Mouse (Mus musculus) ES-E14 (cell line): ENCODE measurements around the gene Exoc4. TPM values are rescaled to one million over a fixed set of nuclear protein-coding genes. Genes with fewer than 3 reads are reported as not detected.

ENCODE experiments used
- DNase-seq: peaks from one replicate; pipeline ENCODE4 v3.0.0-alpha.2; 2013; ENCODE audit warnings: low read depth, low spot score
- H3K27ac ChIP-seq: 2 replicates; pipeline ENCODE4 v1.5.1; 2012; ENCODE audit warnings: low read depth, mild to moderate bottlenecking, low read length, moderate library complexity, mixed read lengths; ENCODE audit not compliant: poor library complexity, insufficient read depth, severe bottlenecking
- H3K36me3 ChIP-seq: 2 replicates; pipeline ENCODE4 v1.6.1; 2012; ENCODE audit warnings: mild to moderate bottlenecking, low read length, moderate library complexity, mixed read lengths; ENCODE audit not compliant: control insufficient read depth, poor library complexity, insufficient read depth, severe bottlenecking
- H3K4me1 ChIP-seq, 2 experiments: fragments of 150-350 bp in 1 of 2; sonication (generic) in 1 of 2; 2 replicates each; pipeline ENCODE4 v1.6.1; 2012; ENCODE audit warnings: low read length in 2 of 2, mild to moderate bottlenecking in 1 of 2, mixed read lengths in 1 of 2; ENCODE audit not compliant: control insufficient read depth in 2 of 2, insufficient read depth in 2 of 2, poor library complexity in 1 of 2
- H3K4me3 ChIP-seq, 2 experiments: fragments of 150-350 bp in 1 of 2; sonication (generic) in 1 of 2; 2 replicates each; pipeline ENCODE4 v1.5.1; 2012; ENCODE audit warnings: low read length in 2 of 2, low read depth in 1 of 2, mild to moderate bottlenecking in 1 of 2, mixed read lengths in 1 of 2; ENCODE audit not compliant: insufficient read depth in 1 of 2, poor library complexity in 1 of 2, severe bottlenecking in 1 of 2
- H3K9ac ChIP-seq: 2 replicates; pipeline ENCODE4 v1.6.1; 2012; ENCODE audit warnings: low read depth, mild to moderate bottlenecking, low read length, mixed read lengths; ENCODE audit not compliant: poor library complexity, insufficient read depth, severe bottlenecking
- H3K9me3 ChIP-seq: fragments of 150-350 bp; sonication (generic); 2 replicates; pipeline ENCODE4 v1.6.1; 2012; ENCODE audit warnings: low read depth, mild to moderate bottlenecking, low read length; ENCODE audit not compliant: control insufficient read depth, insufficient read depth
- CHD2 ChIP-seq: IDR thresholded peaks from 2 replicates; pipeline ENCODE4 v1.6.1; 2014; ENCODE audit warnings: mild to moderate bottlenecking, low read depth, low read length, inconsistent platforms
- HCFC1 ChIP-seq: IDR thresholded peaks from 2 replicates; pipeline ENCODE4 v1.6.1; 2012; ENCODE audit warnings: low read length, inconsistent platforms, borderline replicate concordance; ENCODE audit not compliant: insufficient read depth
- MAFK ChIP-seq: IDR thresholded peaks from 2 replicates; pipeline ENCODE4 v1.6.1; 2014; ENCODE audit warnings: mild to moderate bottlenecking, low read depth, low read length, inconsistent platforms; ENCODE audit not compliant: insufficient read depth
- ZC3H11A ChIP-seq: IDR thresholded peaks from 2 replicates; pipeline ENCODE4 v1.6.1; 2012; ENCODE audit warnings: low read depth, mild to moderate bottlenecking, inconsistent platforms, low read length, borderline replicate concordance
- ZNF384 ChIP-seq: IDR thresholded peaks from 2 replicates; pipeline ENCODE4 v1.6.1; 2012; ENCODE audit warnings: low read depth, low read length, inconsistent platforms
- in situ Hi-C, 2 experiments: fragments of 600-800 bp; cut with MboI; formaldehyde crosslinking; loops; one replicate each; pipeline ENCODE4 v1.15.1; 2025; ENCODE audit warnings: low sequenced_read_pairs in 2 of 2, inconsistent platforms in 1 of 2; ENCODE audit not compliant: unreplicated experiment in 2 of 2
- total RNA-seq: library from RNA; depleted of rRNA; stranded (reverse); fragments of 300-350 nt; gene quantifications from 2 replicates; pipeline ENCODE4 v1.2.3, GENCODE M21; 2012

Exoc4 gene
- total RNA-seq, 1 experiment: 99.3 TPM

- TF ChIP-seq ZNF384 (no peak), CHD2 (no peak), HCFC1 (no peak), MAFK (no peak), ZC3H11A (no peak)
These were observed 554.7 kb downstream of the Exoc4 start for GRCm38 (mm10) chr6:33803481-33804098.

DNA sequence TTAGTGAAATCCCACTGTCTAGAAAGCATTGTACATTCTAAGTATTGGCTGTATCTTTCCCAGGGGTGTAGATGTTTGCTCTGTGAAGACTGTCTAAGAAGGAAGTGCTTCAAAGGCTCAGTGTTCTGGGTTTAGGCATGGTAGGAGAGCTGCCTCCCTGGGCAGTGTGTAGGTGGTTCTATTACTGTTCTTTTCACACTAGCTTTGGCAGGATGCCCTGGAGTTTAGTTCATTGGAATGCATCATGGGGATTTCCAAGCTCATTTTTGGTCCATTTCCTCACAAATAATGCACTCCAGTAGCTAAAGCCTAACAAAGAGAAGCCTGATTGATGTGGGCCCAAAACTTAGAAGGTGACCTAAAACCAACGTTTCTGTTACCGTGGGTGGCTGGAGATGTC, 555.9 kb downstream of the Exoc4 start:
- H3K27ac ChIP-seq: no peak overlapping the region
- in situ Hi-C loops: no loop called here
- no peak for TF ChIP-seq ZNF384
- TF ChIP-seq ZC3H11A: no peak
- no peak for TF ChIP-seq MAFK
- TF ChIP-seq HCFC1: no peak
- TF ChIP-seq CHD2: no peak
- H3K4me3 ChIP-seq: no peak overlapping the region
- no peak for DNase-seq
- no peaks in the 10 kb centered on the region for H3K36me3 ChIP-seq
- H3K9ac ChIP-seq: no peak overlapping the region
- no peaks in the 10 kb centered on the region for H3K9me3 ChIP-seq
- peaks cover 0 to 2% of the 10 kb centered on the region in 2 experiments; a peak in 1 of 4 replicates for H3K4me1 ChIP-seq

More at GRCm38 (mm10) chr6:33803481-33804098, 554.7 kb downstream of the Exoc4 start:
- Histone ChIP-seq H3K9me3 (no peaks in the 10 kb centered on the region), H3K36me3 (no peaks in the 10 kb centered on the region), H3K4me3 (no peak overlapping the region), H3K27ac (no peak overlapping the region), H3K4me1 (peaks cover 0 to 2% of the 10 kb centered on the region in 2 experiments; a peak in 1 of 4 replicates), H3K9ac (no peak overlapping the region)
- in situ Hi-C loops: no loop called here
- DNase-seq: no peak

- in situ Hi-C loops: no loop called here
- peaks cover 0 to 2% of the 10 kb centered on the region in 2 experiments; a peak in 1 of 4 replicates for H3K4me1 ChIP-seq
These were observed 557.3 kb downstream of the Exoc4 start for GRCm38 (mm10) chr6:33806072-33806782.

DNA sequence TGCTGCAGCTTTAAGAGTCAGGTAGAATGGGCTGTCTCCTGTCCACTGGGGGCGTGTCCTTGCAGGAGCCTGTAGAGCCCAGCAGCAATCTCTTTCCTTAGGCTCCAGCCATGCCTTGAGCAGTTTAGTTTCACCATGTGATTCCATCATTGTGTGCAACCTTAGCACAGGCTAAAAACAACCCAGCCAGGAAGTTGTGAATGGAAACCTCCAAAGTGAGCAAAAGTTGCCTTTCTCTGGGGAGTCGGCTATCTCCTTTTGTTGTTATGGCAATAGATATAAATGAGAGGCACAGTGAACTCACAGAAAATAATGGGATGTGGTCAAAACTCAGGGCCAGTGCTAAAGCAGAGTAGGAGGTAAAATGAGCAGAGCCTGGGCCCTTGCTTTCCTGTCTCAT, 565.5 kb downstream of the Exoc4 start:
- no peak for DNase-seq
- Histone ChIP-seq H3K4me3 (no peak overlapping the region), H3K36me3 (peaks cover 2% of the 10 kb centered on the region; the same call in 1 of the 2 replicates), H3K27ac (no peak overlapping the region), H3K9ac (no peak overlapping the region), H3K9me3 (no peaks in the 10 kb centered on the region), H3K4me1 (no peaks in the 10 kb centered on the region)
- TF ChIP-seq HCFC1 (no peak), ZC3H11A (no peak), MAFK (no peak), ZNF384 (no peak), CHD2 (no peak)
- in situ Hi-C loops: no loop called here

More at GRCm38 (mm10) chr6:33806072-33806782, 557.3 kb downstream of the Exoc4 start:
- no peak for DNase-seq
- H3K27ac ChIP-seq: no peak overlapping the region
- no peak overlapping the region for H3K4me3 ChIP-seq
- H3K9me3 ChIP-seq: no peaks in the 10 kb centered on the region
- H3K36me3 ChIP-seq: no peaks in the 10 kb centered on the region
- TF ChIP-seq CHD2: no peak
- no peak for TF ChIP-seq ZC3H11A
- TF ChIP-seq ZNF384: no peak
- no peak for TF ChIP-seq HCFC1
- no peak for TF ChIP-seq MAFK
- no peak overlapping the region for H3K9ac ChIP-seq
